Mouse (Mus musculus) cerebellum, adult 18-20 months (tissue): ENCODE results near the gene Ctla2a.
"Not testable (repeated sequence)": the region's sequence is repeated elsewhere in the genome, so short reads cannot be mapped to it uniquely, and the experiment has no call there.

Experiments used
- DNase-seq, 2 experiments: peaks; one replicate each; pipeline ENCODE4 v3.0.0; 2021

The Ctla2a gene

GRCm38 (mm10) chr13:60936500-60936901, at the start of gene Ctla2a, which contains the start of gene Gm49391:
TSS of gene Ctla2a (minus strand) at chr13:60936625.
TSS of gene Gm49391 (minus strand) at chr13:60936571.
- DNase-seq: no peak

DNA sequence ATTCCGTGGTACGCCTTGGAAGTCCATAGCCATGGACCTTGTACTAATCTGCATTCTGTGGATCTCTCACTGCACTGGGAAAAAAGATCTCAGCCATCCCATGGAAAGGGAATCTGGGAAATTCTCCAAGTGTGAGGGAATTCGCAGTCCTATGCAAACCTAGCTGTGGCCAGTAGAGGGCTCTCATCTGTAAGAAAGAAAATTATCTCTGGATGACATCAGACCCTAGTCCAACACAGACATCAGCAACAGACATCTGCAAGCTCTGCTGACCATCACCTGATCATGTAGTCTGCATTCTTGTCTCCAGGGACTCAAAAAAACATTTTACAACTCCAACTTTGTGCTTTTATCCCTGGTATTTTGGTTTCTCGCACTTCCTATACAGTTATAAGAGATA, 35.9 kb upstream of the Ctla2a start:
- DNase-seq: not testable (repeated sequence)

DNA sequence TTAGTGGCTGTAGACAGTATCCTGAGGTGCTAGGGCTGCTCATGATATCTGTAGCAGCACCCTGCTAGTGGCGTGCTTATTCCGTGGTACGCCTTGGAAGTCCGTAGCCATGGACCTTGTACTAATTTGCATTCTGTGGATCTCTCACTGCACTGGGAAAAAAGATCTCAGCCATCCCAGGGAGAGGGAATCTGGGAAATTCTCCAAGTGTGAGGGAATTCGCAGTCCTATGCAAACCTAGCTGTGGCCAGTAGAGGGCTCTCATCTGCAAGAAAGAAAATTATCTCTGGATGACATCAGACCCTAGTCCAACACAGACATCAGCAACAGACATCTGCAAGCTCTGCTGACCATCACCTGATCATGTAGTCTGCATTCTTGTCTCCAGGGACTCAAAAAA, 27.6 kb upstream of the Ctla2a start:
- DNase-seq: not testable (repeated sequence)

- DNase-seq: no peak
Measured at GRCm38 (mm10) chr13:60961706-60962105, 25.3 kb upstream of the Ctla2a start.

- not testable (repeated sequence) for DNase-seq
Measured at GRCm38 (mm10) chr13:60941884-60942283, 5.5 kb upstream of the Ctla2a start, which contains the start of gene Tpbpa. TSS of gene Tpbpa (minus strand) at chr13:60941984.

DNA sequence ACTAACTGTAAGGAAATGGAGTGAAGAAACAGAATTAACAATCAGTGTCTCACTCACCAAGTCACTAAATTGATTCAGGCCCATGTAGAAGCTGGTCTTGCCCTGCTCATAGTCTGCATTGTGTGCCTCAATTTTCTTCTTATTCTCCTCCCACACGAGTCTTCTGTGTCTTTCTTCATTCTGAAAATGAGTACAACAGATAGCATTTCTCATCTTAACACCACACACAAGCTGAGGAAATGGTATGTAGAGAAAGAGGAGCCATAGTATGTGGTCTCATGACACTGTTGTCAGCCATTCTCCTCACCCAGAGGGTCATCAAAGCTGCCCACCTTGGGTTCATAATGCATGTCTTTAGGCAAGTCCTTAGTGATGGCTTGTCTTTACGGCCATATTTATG, 935 bp downstream of the Ctla2a start, which contains the start of gene Gm49393:
TSS of gene Gm49393 (minus strand) at position 101 of the 400 bp plus-strand sequence.
- not testable (repeated sequence) for DNase-seq

DNA sequence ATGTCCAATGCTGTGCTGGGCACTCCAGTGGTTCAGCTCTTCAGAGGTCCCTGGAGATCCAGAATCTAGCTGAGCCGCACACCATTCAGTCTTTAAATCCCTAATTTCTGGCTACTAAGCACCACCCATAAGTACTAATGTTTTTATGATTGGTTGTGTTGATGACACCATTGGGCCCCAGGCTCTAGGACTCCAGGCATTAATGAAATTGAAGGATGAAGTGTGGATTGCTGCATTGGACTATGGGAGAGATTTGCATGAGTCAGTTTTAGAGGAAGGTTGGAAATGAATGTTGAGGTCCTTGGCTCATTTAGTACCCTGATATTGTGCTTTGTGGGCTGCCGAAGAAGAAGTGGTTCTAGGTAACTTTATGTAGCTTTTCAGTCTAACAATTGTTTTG, 31.6 kb downstream of the Ctla2a start, which contains the start of gene Tpbpb:
TSS of gene Tpbpb (minus strand) at position 101 of the 400 bp plus-strand sequence.
- DNase-seq: not testable (repeated sequence)

GRCm38 (mm10) chr13:60897328-60897727, 39.1 kb downstream of the Ctla2a start, which contains the start of gene Ctla2b:
TSS of gene Ctla2b (minus strand) at chr13:60897447.
- no peak for DNase-seq

- not testable (repeated sequence) for DNase-seq
Measured at GRCm38 (mm10) chr13:60896794-60897193, 39.6 kb downstream of the Ctla2a start, which contains the start of gene Gm49392. TSS of gene Gm49392 (minus strand) at chr13:60896894.

GRCm38 (mm10) chr13:60895406-60896160, 40.8 kb downstream of the Ctla2a start:
- DNase-seq: no peak

GRCm38 (mm10) chr13:60892301-60892700, 44.1 kb downstream of the Ctla2a start:
- DNase-seq: no peak
